Comparison of ENCODE assay signal across 19 mouse cellular contexts in the genomic region with DNA sequence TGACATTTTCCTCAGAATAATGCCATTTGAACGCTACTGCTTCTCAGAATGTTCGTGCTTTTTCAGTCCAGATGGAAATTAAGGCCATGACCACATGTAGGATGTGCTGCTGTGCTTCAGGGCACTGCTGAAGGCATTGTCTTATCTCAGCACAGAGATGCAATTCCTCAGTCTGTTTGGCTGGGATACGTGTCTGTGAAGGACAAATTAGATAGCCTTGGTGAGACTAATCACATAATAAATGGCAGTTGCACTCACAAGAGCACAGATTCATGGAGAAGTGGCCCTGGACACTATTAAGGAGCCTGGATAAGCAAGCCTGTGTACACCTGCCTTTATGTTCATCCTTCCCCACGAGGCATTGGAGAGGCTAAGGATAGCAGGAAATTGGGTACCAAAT. TPM values are rescaled to one million over a fixed set of nuclear protein-coding genes. Genes with fewer than 3 reads are reported as not detected.
"Had no signal": no experiment of that assay in that cellular context is flagged by ENCODE, and none has a peak within 500 bp of the region (broad histone marks: within the 10 kb centered on the region; RNA-seq: fewer than 3 reads in every experiment).

No protein-coding gene starts in this region.

- DNase-seq: gastrocnemius, postnatal 14 days; gastrocnemius, postnatal 36 days; heart, adult 18-20 months; heart, postnatal 10 days; heart, postnatal 36 days; kidney, adult 11 months; kidney, adult 2 months; kidney, adult 9 months; kidney, postnatal 25 days; kidney, postnatal 4 days; liver; liver, embryonic 13.5 days; liver, postnatal 0 days had no signal

RNA-seq across cellular contexts. Expression of gene Prlhr, which starts 29.1 kb away (rescaled TPM):
- total RNA-seq: gastrocnemius, adult 18-20 months; gastrocnemius, adult 8-10 months; gastrocnemius, postnatal 14 days; gastrocnemius, postnatal 36 days; heart, adult 18-20 months; heart, adult 8-10 months; heart, postnatal 10 days; heart, postnatal 36 days; hematopoietic stem cell, adult 5-6 weeks; left cerebral cortex, adult 2 months; left cerebral cortex, postnatal 36 days had no signal
